Mouse (Mus musculus): ENCODE measurements around the gene Aldh3b1. TPM values are rescaled to one million over a fixed set of nuclear protein-coding genes. Genes with fewer than 3 reads are reported as not detected.

Gene Aldh3b1
- total RNA-seq, 1 experiment, result 0.76 TPM

- no peaks in the 10 kb centered on the region for H3K9me3 ChIP-seq (ENCODE audit: control insufficient read depth, insufficient read depth, low read depth, low read length)
- H3K9ac ChIP-seq (ENCODE audit: insufficient read depth, low read depth, low read length, poor library complexity, severe bottlenecking), result peak overlapping the region; percentile 56
- peak overlapping the region; percentile 28 to 56 for H3K4me3 ChIP-seq (ENCODE audit: insufficient read depth in 1 of 2, low read depth in 1 of 2, low read length in 2 of 2, poor library complexity in 1 of 2, severe bottlenecking in 1 of 2)
- no peaks in the 10 kb centered on the region for H3K36me3 ChIP-seq (ENCODE audit: control insufficient read depth, insufficient read depth, low read length, poor library complexity, severe bottlenecking)
- no peak overlapping the region for H3K27ac ChIP-seq (ENCODE audit: insufficient read depth, low read depth, low read length, poor library complexity, severe bottlenecking)
- TF ChIP-seq HCFC1 (IDR thresholded peaks at IDR 0.05; ENCODE audit: borderline replicate concordance, insufficient read depth, low read length), result no peak
- TF ChIP-seq ZC3H11A (IDR thresholded peaks at IDR 0.05; ENCODE audit: borderline replicate concordance, low read depth, low read length), result no peak
- no peak for TF ChIP-seq ZNF384 (IDR thresholded peaks at IDR 0.05; ENCODE audit: low read depth, low read length)
- DNase-seq (ENCODE audit: low read depth, low spot score), result no peak
- in situ Hi-C loops (cut with MboI; ENCODE audit: low sequenced_read_pairs in 2 of 2, unreplicated experiment in 2 of 2), result no loop called here
- H3K4me1 ChIP-seq (ENCODE audit: control insufficient read depth in 2 of 2, insufficient read depth in 2 of 2, low read length in 2 of 2, poor library complexity in 1 of 2), result peaks cover 2 to 13% of the 10 kb centered on the region in 2 experiments; a peak in 2 of 4 replicates
Measured at GRCm38 (mm10) chr19:3930262-3931057, 852 bp upstream of the Aldh3b1 start.

DNA sequence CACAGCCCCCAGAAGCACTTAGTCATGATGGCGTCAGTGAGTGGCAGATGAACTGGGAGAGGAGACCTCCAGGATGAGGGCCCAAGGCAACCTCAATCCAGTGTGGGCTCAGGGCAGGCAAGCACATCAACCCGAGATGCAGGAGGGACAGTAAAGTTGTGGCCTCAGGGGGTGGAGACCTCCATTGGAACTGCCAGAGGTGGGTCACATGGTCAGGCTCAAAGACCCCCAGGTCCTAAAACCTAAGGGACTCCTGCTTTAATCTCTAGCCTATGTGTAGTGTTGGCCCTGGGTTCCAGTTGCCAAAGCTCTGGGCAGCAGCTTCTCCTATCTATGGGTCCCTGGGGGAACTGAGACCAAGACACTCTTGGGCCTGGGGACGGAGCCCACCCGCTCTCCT lies 829 bp downstream of the Aldh3b1 start:
- no peaks in the 10 kb centered on the region for H3K36me3 ChIP-seq (ENCODE audit: control insufficient read depth, insufficient read depth, low read length, poor library complexity, severe bottlenecking)

DNA sequence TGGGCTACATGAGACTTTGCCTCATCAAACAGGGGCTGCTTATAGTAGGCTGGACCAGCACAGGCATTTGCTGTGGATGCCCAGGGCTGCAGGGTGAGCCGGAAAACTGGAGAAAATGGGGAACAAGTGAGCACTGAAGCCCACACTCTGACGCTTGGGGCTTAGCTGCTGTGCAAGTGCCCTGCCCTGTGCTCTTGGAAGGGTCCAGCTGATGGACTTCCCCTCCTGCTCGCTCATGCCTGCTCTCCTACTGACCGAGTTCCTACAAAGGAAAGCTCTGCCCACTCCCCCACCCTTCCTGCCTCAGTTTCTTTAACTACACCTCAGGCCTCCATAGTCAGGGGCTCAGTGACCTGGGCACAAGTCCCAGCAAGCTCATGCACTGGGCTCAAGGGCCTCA lies 1.6 kb downstream of the Aldh3b1 start:
- Histone ChIP-seq H3K4me3 (ENCODE audit: insufficient read depth in 1 of 2, low read depth in 1 of 2, low read length in 2 of 2, poor library complexity in 1 of 2, severe bottlenecking in 1 of 2) (no peak overlapping the region), H3K9ac (ENCODE audit: insufficient read depth, low read depth, low read length, poor library complexity, severe bottlenecking) (no peak overlapping the region), H3K9me3 (ENCODE audit: control insufficient read depth, insufficient read depth, low read depth, low read length) (no peaks in the 10 kb centered on the region), H3K4me1 (ENCODE audit: control insufficient read depth in 2 of 2, insufficient read depth in 2 of 2, low read length in 2 of 2, poor library complexity in 1 of 2) (peaks cover 2 to 13% of the 10 kb centered on the region in 2 experiments; a peak in 3 of 4 replicates), H3K27ac (ENCODE audit: insufficient read depth, low read depth, low read length, poor library complexity, severe bottlenecking) (no peak overlapping the region), H3K36me3 (ENCODE audit: control insufficient read depth, insufficient read depth, low read length, poor library complexity, severe bottlenecking) (no peaks in the 10 kb centered on the region)
- TF ChIP-seq ZNF384 (IDR thresholded peaks at IDR 0.05; ENCODE audit: low read depth, low read length), result no peak
- TF ChIP-seq CHD2 (IDR thresholded peaks at IDR 0.05; ENCODE audit: low read depth, low read length), result no peak
- in situ Hi-C loops (cut with MboI; ENCODE audit: low sequenced_read_pairs in 2 of 2, unreplicated experiment in 2 of 2), result no loop called here
- no peak for DNase-seq (ENCODE audit: low read depth, low spot score)

More for the DNA sequence above, 829 bp downstream of the Aldh3b1 start:
- H3K9me3 ChIP-seq (ENCODE audit: control insufficient read depth, insufficient read depth, low read depth, low read length), result no peaks in the 10 kb centered on the region
- no peak for DNase-seq (ENCODE audit: low read depth, low spot score)
- no peak overlapping the region for H3K9ac ChIP-seq (ENCODE audit: insufficient read depth, low read depth, low read length, poor library complexity, severe bottlenecking)
- TF ChIP-seq MAFK (IDR thresholded peaks at IDR 0.05; ENCODE audit: insufficient read depth, low read depth, low read length), result no peak
- no peak for TF ChIP-seq CHD2 (IDR thresholded peaks at IDR 0.05; ENCODE audit: low read depth, low read length)
- TF ChIP-seq ZC3H11A (IDR thresholded peaks at IDR 0.05; ENCODE audit: borderline replicate concordance, low read depth, low read length), result no peak
- H3K4me3 ChIP-seq (ENCODE audit: insufficient read depth in 1 of 2, low read depth in 1 of 2, low read length in 2 of 2, poor library complexity in 1 of 2, severe bottlenecking in 1 of 2), result no peak overlapping the region
- in situ Hi-C loops (cut with MboI; ENCODE audit: low sequenced_read_pairs in 2 of 2, unreplicated experiment in 2 of 2), result no loop called here
- H3K4me1 ChIP-seq (ENCODE audit: control insufficient read depth in 2 of 2, insufficient read depth in 2 of 2, low read length in 2 of 2, poor library complexity in 1 of 2), result peaks cover 2 to 13% of the 10 kb centered on the region in 2 experiments; a peak in 2 of 4 replicates
- no peak overlapping the region for H3K27ac ChIP-seq (ENCODE audit: insufficient read depth, low read depth, low read length, poor library complexity, severe bottlenecking)

DNA sequence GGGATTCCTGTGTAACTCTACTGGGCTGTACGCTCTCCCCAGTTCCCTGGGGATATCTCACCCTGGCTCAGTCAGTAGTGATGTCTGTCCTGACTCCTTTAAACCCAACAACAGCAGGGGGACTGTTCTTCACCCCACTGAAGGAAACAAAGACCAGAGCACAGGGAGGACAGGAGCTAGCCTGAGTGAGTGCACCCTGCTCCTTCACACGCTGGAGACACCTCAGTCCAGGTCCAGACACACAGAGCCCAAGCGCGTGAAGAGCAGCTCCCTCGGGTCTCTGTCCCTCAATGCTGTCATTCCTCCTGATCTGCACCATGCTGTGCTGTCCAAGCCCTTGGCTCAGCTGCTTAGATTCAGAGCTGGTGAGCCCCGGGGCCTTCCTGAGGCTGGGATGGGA lies 2.9 kb downstream of the Aldh3b1 start:
- H3K4me3 ChIP-seq (ENCODE audit: insufficient read depth in 1 of 2, low read depth in 1 of 2, low read length in 2 of 2, poor library complexity in 1 of 2, severe bottlenecking in 1 of 2), result no peak overlapping the region
- no peak overlapping the region for H3K27ac ChIP-seq (ENCODE audit: insufficient read depth, low read depth, low read length, poor library complexity, severe bottlenecking)
- no peaks in the 10 kb centered on the region for H3K36me3 ChIP-seq (ENCODE audit: control insufficient read depth, insufficient read depth, low read length, poor library complexity, severe bottlenecking)
- TF ChIP-seq ZNF384 (IDR thresholded peaks at IDR 0.05; ENCODE audit: low read depth, low read length) (no peak), MAFK (IDR thresholded peaks at IDR 0.05; ENCODE audit: insufficient read depth, low read depth, low read length) (no peak), ZC3H11A (IDR thresholded peaks at IDR 0.05; ENCODE audit: borderline replicate concordance, low read depth, low read length) (no peak), HCFC1 (IDR thresholded peaks at IDR 0.05; ENCODE audit: borderline replicate concordance, insufficient read depth, low read length) (no peak), CHD2 (IDR thresholded peaks at IDR 0.05; ENCODE audit: low read depth, low read length) (no peak)
- in situ Hi-C loops (cut with MboI; ENCODE audit: low sequenced_read_pairs in 2 of 2, unreplicated experiment in 2 of 2), result no loop called here
- no peak overlapping the region for H3K9ac ChIP-seq (ENCODE audit: insufficient read depth, low read depth, low read length, poor library complexity, severe bottlenecking)
- H3K9me3 ChIP-seq (ENCODE audit: control insufficient read depth, insufficient read depth, low read depth, low read length), result no peaks in the 10 kb centered on the region
- H3K4me1 ChIP-seq (ENCODE audit: control insufficient read depth in 2 of 2, insufficient read depth in 2 of 2, low read length in 2 of 2, poor library complexity in 1 of 2), result peaks cover 2 to 21% of the 10 kb centered on the region in 2 experiments; a peak in 3 of 4 replicates
- DNase-seq (ENCODE audit: low read depth, low spot score), result no peak

DNA sequence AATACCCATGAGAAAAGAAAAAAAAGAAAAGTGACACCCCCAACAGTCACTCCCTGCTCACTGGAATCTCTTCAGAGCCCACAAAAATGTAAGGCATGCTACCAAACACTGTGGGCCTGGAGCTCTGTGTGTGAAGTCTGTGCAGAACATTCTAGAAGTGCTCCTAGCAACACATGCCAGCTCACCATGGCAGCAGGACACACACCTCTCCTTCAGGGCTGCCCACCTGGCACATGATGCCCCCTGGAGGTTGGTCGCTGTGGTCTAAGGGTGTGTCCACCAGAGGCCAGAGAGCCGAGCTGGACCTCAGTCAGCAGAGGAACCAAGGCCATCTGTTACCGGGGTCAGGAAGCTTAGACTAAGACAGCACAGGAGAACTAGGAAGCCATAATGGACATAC lies 3.3 kb downstream of the Aldh3b1 start:
- no peak for DNase-seq (ENCODE audit: low read depth, low spot score)
- no peak overlapping the region for H3K4me3 ChIP-seq (ENCODE audit: insufficient read depth in 1 of 2, low read depth in 1 of 2, low read length in 2 of 2, poor library complexity in 1 of 2, severe bottlenecking in 1 of 2)
- in situ Hi-C loops (cut with MboI; ENCODE audit: low sequenced_read_pairs in 2 of 2, unreplicated experiment in 2 of 2), result no loop called here
- no peak for TF ChIP-seq HCFC1 (IDR thresholded peaks at IDR 0.05; ENCODE audit: borderline replicate concordance, insufficient read depth, low read length)
- no peak overlapping the region for H3K9ac ChIP-seq (ENCODE audit: insufficient read depth, low read depth, low read length, poor library complexity, severe bottlenecking)
- H3K27ac ChIP-seq (ENCODE audit: insufficient read depth, low read depth, low read length, poor library complexity, severe bottlenecking), result no peak overlapping the region
- peaks cover 2 to 21% of the 10 kb centered on the region in 2 experiments; a peak in 3 of 4 replicates for H3K4me1 ChIP-seq (ENCODE audit: control insufficient read depth in 2 of 2, insufficient read depth in 2 of 2, low read length in 2 of 2, poor library complexity in 1 of 2)
- no peaks in the 10 kb centered on the region for H3K9me3 ChIP-seq (ENCODE audit: control insufficient read depth, insufficient read depth, low read depth, low read length)
- H3K36me3 ChIP-seq (ENCODE audit: control insufficient read depth, insufficient read depth, low read length, poor library complexity, severe bottlenecking), result no peaks in the 10 kb centered on the region

Data from ES-E14 (cell line).